Mouse (Mus musculus): ENCODE measurements at regions not wholly inside any gene's neighbourhood (a gene's known extent, or its start where the extent isn't known, plus 50 kb on each side); places are given as distances from the start of the nearest gene placed in this dataset.

DNA sequence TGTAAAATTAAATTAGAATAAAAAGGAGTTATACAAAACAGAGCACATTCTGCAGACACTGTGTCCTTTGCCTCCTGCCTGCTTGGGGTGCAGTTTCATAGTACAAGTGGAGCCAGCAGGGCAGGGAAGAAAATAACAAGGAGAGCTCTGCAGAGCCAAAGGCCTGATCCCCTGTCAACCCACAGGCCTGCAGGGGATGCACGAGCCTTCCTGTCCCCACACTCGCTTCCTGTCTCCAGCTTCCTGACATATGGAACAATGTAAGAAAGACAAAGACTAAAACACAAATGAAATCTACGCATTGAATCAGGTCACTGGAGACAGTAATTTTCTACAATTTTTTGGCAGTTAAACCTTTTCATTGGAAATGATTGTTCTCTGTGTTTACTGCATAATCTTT, 861.8 kb downstream of the Efnb2 start:
- no peak overlapping the region for H3K4me3 ChIP-seq (ENCODE audit: low read depth, low read length)
- TF ChIP-seq POLR2A (IDR thresholded peaks at IDR 0.05; ENCODE audit: insufficient read depth, low read length) (no peak), EP300 (IDR thresholded peaks at IDR 0.05; ENCODE audit: insufficient read depth, low read depth, low read length) (no peak), CTCF (IDR thresholded peaks at IDR 0.05; ENCODE audit: low read depth, low read length) (no peak)
- H3K9me3 ChIP-seq (replicated peaks; ENCODE audit: control insufficient read depth, insufficient read depth, low read length, poor library complexity, severe bottlenecking) = no peaks in the 10 kb centered on the region
- H3K9ac ChIP-seq (ENCODE audit: low read depth, poor library complexity, severe bottlenecking) = no peak overlapping the region
- H3K27ac ChIP-seq (ENCODE audit: insufficient read depth, low read length) = no peak overlapping the region
- H3K4me1 ChIP-seq (ENCODE audit: control insufficient read depth, insufficient read depth, low read length) = no peaks in the 10 kb centered on the region
- H3K27me3 ChIP-seq (ENCODE audit: control insufficient read depth, insufficient read depth, low read length, poor library complexity, severe bottlenecking) = no peaks in the 10 kb centered on the region; the same call in 1 of the 2 replicates
- H3K36me3 ChIP-seq (ENCODE audit: control insufficient read depth, insufficient read depth, low read length, poor library complexity, severe bottlenecking) = no peaks in the 10 kb centered on the region

DNA sequence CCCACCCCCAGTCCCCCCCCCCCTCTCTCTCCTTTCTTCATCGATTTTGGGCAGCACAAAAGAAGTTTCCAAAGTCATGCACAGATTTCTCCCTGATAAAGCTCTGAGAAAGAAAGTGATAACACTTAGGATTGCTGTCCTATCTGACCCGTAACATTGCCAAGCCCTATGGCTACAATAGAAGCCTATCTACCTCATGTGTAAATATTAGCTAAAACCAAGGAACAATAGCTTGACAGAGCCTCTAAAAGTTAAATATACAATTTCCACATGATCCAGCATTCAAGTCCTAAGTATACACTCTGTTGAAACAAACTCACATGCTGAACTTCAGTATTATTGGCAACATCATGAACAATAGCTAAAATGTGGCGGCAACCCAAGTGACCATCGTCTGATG, 864.9 kb downstream of the Efnb2 start:
- Histone ChIP-seq H3K9ac (ENCODE audit: low read depth, poor library complexity, severe bottlenecking) (no peak overlapping the region), H3K4me1 (ENCODE audit: control insufficient read depth, insufficient read depth, low read length) (no peaks in the 10 kb centered on the region), H3K27me3 (ENCODE audit: control insufficient read depth, insufficient read depth, low read length, poor library complexity, severe bottlenecking) (no peaks in the 10 kb centered on the region; the same call in 1 of the 2 replicates), H3K4me3 (ENCODE audit: low read depth, low read length) (no peak overlapping the region), H3K36me3 (ENCODE audit: control insufficient read depth, insufficient read depth, low read length, poor library complexity, severe bottlenecking) (no peaks in the 10 kb centered on the region), H3K9me3 (replicated peaks; ENCODE audit: control insufficient read depth, insufficient read depth, low read length, poor library complexity, severe bottlenecking) (no peaks in the 10 kb centered on the region), H3K27ac (ENCODE audit: insufficient read depth, low read length) (no peak overlapping the region)
- TF ChIP-seq EP300 (IDR thresholded peaks at IDR 0.05; ENCODE audit: insufficient read depth, low read depth, low read length) = no peak
- TF ChIP-seq POLR2A (IDR thresholded peaks at IDR 0.05; ENCODE audit: insufficient read depth, low read length) = no peak
- TF ChIP-seq CTCF (IDR thresholded peaks at IDR 0.05; ENCODE audit: low read depth, low read length) = no peak

DNA sequence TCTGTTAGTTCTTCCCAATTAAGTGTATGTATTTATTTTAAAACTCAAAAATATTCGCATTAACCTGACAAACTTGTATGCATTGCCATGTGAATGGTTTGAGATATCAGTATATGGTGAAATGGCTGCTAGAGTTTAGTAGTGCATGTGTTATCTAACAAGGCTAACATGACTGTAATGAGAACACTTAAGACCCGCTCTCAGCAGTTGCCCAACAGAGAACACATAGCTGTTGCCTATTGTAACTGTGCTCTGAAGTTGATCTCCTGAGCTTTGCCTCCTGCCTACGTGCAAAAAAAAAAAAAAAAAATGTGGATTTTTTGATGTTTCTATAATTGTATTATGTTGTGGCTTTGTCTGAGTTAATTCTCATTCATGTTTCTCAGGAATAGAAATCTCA, 897.2 kb downstream of the Efnb2 start:
- no peaks in the 10 kb centered on the region for H3K9me3 ChIP-seq (replicated peaks; ENCODE audit: control insufficient read depth, insufficient read depth, low read length, poor library complexity, severe bottlenecking)
- no peaks in the 10 kb centered on the region for H3K36me3 ChIP-seq (ENCODE audit: control insufficient read depth, insufficient read depth, low read length, poor library complexity, severe bottlenecking)
- no peak for TF ChIP-seq EP300 (IDR thresholded peaks at IDR 0.05; ENCODE audit: insufficient read depth, low read depth, low read length)
- TF ChIP-seq POLR2A (IDR thresholded peaks at IDR 0.05; ENCODE audit: insufficient read depth, low read length) = no peak
- no peak for TF ChIP-seq CTCF (IDR thresholded peaks at IDR 0.05; ENCODE audit: low read depth, low read length)
- no peaks in the 10 kb centered on the region; the same call in 1 of the 2 replicates for H3K27me3 ChIP-seq (ENCODE audit: control insufficient read depth, insufficient read depth, low read length, poor library complexity, severe bottlenecking)
- H3K4me1 ChIP-seq (ENCODE audit: control insufficient read depth, insufficient read depth, low read length) = no peaks in the 10 kb centered on the region
- no peak overlapping the region for H3K4me3 ChIP-seq (ENCODE audit: low read depth, low read length)
- no peak overlapping the region for H3K27ac ChIP-seq (ENCODE audit: insufficient read depth, low read length)
- no peak overlapping the region for H3K9ac ChIP-seq (ENCODE audit: low read depth, poor library complexity, severe bottlenecking)

DNA sequence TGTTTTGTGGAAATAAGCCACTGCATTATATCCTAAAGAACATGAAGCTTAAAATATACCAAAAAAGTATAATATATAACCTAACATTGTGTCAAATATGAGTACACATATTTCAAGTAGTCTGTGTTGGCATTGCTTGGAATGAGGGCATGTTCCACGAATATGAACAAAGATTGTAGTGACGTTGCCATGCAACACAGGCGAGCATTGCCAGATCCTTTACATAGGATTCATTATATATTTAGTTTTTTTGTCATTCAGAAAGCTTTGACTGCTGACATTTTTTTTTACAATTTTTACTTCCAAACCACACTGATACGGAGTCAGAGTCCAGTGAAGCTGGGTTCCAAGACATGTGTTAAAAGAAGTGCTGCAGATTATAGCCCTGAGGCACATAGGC, 900.1 kb downstream of the Efnb2 start:
- Histone ChIP-seq H3K9me3 (replicated peaks; ENCODE audit: control insufficient read depth, insufficient read depth, low read length, poor library complexity, severe bottlenecking) (no peaks in the 10 kb centered on the region), H3K4me1 (ENCODE audit: control insufficient read depth, insufficient read depth, low read length) (no peaks in the 10 kb centered on the region), H3K9ac (ENCODE audit: low read depth, poor library complexity, severe bottlenecking) (no peak overlapping the region), H3K27ac (ENCODE audit: insufficient read depth, low read length) (no peak overlapping the region), H3K36me3 (ENCODE audit: control insufficient read depth, insufficient read depth, low read length, poor library complexity, severe bottlenecking) (no peaks in the 10 kb centered on the region), H3K4me3 (ENCODE audit: low read depth, low read length) (no peak overlapping the region), H3K27me3 (ENCODE audit: control insufficient read depth, insufficient read depth, low read length, poor library complexity, severe bottlenecking) (no peaks in the 10 kb centered on the region)
- no peak for TF ChIP-seq EP300 (IDR thresholded peaks at IDR 0.05; ENCODE audit: insufficient read depth, low read depth, low read length)
- TF ChIP-seq CTCF (IDR thresholded peaks at IDR 0.05; ENCODE audit: low read depth, low read length) = no peak
- no peak for TF ChIP-seq POLR2A (IDR thresholded peaks at IDR 0.05; ENCODE audit: insufficient read depth, low read length)

DNA sequence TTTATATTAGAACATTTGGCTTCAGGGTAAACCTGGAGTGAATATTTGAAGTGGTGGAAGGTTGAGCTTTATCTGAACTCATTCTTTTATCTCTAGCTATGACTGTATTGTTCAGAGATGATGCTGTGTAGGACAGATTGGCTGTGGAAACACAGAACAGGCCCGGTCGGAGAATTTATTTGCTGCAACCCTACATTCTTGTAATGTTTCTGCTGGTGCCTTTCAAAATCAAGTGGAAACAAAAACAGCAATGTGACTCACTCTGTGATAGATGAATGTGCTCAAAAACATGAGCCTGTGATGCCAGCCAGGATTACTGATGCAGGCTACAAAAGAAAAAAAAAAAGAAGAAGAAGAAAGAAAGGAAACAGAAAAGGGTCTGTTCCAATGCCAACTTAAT, 928.3 kb downstream of the Efnb2 start:
- H3K27ac ChIP-seq (ENCODE audit: insufficient read depth, low read length) = no peak overlapping the region
- no peaks in the 10 kb centered on the region for H3K36me3 ChIP-seq (ENCODE audit: control insufficient read depth, insufficient read depth, low read length, poor library complexity, severe bottlenecking)
- no peak overlapping the region for H3K9ac ChIP-seq (ENCODE audit: low read depth, poor library complexity, severe bottlenecking)
- no peak overlapping the region for H3K4me3 ChIP-seq (ENCODE audit: low read depth, low read length)
- TF ChIP-seq POLR2A (IDR thresholded peaks at IDR 0.05; ENCODE audit: insufficient read depth, low read length) (no peak), CTCF (IDR thresholded peaks at IDR 0.05; ENCODE audit: low read depth, low read length) (no peak), EP300 (IDR thresholded peaks at IDR 0.05; ENCODE audit: insufficient read depth, low read depth, low read length) (no peak)
- no peaks in the 10 kb centered on the region for H3K9me3 ChIP-seq (replicated peaks; ENCODE audit: control insufficient read depth, insufficient read depth, low read length, poor library complexity, severe bottlenecking)
- no peaks in the 10 kb centered on the region for H3K4me1 ChIP-seq (ENCODE audit: control insufficient read depth, insufficient read depth, low read length)
- no peaks in the 10 kb centered on the region for H3K27me3 ChIP-seq (ENCODE audit: control insufficient read depth, insufficient read depth, low read length, poor library complexity, severe bottlenecking)

DNA sequence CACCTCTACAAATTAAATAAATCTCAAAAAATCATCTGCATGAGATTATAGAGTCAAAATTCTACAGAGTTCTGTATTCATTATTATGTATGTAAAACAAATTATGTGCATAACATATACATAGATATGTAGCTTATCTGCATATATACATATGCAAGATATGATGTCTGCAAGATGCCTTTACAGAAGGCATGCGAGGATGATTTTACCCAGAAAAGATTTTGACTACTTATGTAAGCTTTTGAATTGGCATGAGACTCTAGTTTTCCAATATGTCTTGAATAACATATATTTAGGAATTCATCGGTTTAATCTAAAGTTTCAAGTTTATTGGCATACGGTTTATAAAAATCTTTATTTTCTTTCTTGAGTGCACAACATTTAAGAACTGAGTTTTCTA, 939.2 kb downstream of the Efnb2 start:
- Histone ChIP-seq H3K4me1 (ENCODE audit: control insufficient read depth, insufficient read depth, low read length) (no peaks in the 10 kb centered on the region), H3K9me3 (replicated peaks; ENCODE audit: control insufficient read depth, insufficient read depth, low read length, poor library complexity, severe bottlenecking) (no peaks in the 10 kb centered on the region), H3K36me3 (ENCODE audit: control insufficient read depth, insufficient read depth, low read length, poor library complexity, severe bottlenecking) (no peaks in the 10 kb centered on the region), H3K27me3 (ENCODE audit: control insufficient read depth, insufficient read depth, low read length, poor library complexity, severe bottlenecking) (no peaks in the 10 kb centered on the region), H3K4me3 (ENCODE audit: low read depth, low read length) (no peak overlapping the region), H3K9ac (ENCODE audit: low read depth, poor library complexity, severe bottlenecking) (no peak overlapping the region), H3K27ac (ENCODE audit: insufficient read depth, low read length) (no peak overlapping the region)
- no peak for TF ChIP-seq POLR2A (IDR thresholded peaks at IDR 0.05; ENCODE audit: insufficient read depth, low read length)
- TF ChIP-seq CTCF (IDR thresholded peaks at IDR 0.05; ENCODE audit: low read depth, low read length) = no peak
- TF ChIP-seq EP300 (IDR thresholded peaks at IDR 0.05; ENCODE audit: insufficient read depth, low read depth, low read length) = no peak
